Mouse (Mus musculus) left cerebral cortex, adult 2 months (tissue): ENCODE measurements around the gene Arl13b. TPM values are rescaled to one million over a fixed set of nuclear protein-coding genes. Genes with fewer than 3 reads are reported as not detected.
A peak's percentile ranks its signal among the peaks of the same experiment; 100 is the strongest.

ENCODE experiments used
- DNase-seq, 2 experiments: peaks; one replicate each; pipeline ENCODE4 v3.0.0; 2021 to 2022; ENCODE audit warnings: low spot score in 2 of 2, mixed read lengths in 1 of 2; ENCODE audit errors: extremely low spot score in 1 of 2
- H3K27ac ChIP-seq: fragments of 200-600 bp; 2 replicates; pipeline ENCODE4 v1.8.1; 2022
- H3K4me3 ChIP-seq: fragments of 200-600 bp; 2 replicates; pipeline ENCODE4 v1.8.1; 2022
- CTCF ChIP-seq: fragments of 200-600 bp; IDR thresholded peaks from 2 replicates; pipeline ENCODE4 v1.8.1; 2022; ENCODE audit warnings: antibody characterized with exemption, mild to moderate bottlenecking, moderate library complexity
- intact Hi-C: fragments of 180-260 bp; cut with DNase I; formaldehyde crosslinking; loops from one replicate; pipeline ENCODE4 v1.15.1; 2025
- total RNA-seq, 2 experiments: library from RNA; stranded (reverse); gene quantifications; 2 replicates each; pipeline ENCODE4 v1.2.3; 2021

Gene Arl13b
- total RNA-seq, 2 experiments from 2014 or later: 10.0 to 12.5 TPM

DNA sequence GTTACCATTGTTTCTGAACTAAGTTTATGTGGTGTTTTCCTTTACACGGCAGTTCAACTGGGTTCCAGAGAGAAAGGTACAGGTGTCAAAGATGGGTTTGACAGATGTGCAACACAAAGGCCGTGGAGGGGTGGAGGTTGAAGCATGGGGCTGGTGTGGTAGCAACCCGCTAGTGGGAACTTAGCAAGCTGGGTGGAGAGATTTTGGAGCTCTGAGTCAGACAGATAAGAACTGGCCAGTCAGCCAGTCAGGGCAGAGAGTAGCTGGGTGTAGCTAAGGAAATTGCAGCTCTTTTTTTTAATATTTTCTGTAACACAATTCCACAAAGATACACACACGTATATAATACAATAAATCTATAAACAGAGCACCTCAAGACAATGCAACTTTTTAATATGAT lies 36.0 kb downstream of the Arl13b start:
- H3K27ac ChIP-seq: no peak overlapping the region
- H3K4me3 ChIP-seq: no peak overlapping the region
- intact Hi-C loops: no loop called here
- no peak for DNase-seq
- TF ChIP-seq CTCF: no peak

GRCm38 (mm10) chr16:62807249-62807979 lies 39.4 kb downstream of the Arl13b start:
- intact Hi-C loops: no loop called here
- DNase-seq: no peak
- H3K27ac ChIP-seq: no peak overlapping the region
- no peak overlapping the region for H3K4me3 ChIP-seq
- TF ChIP-seq CTCF: no peak

DNA sequence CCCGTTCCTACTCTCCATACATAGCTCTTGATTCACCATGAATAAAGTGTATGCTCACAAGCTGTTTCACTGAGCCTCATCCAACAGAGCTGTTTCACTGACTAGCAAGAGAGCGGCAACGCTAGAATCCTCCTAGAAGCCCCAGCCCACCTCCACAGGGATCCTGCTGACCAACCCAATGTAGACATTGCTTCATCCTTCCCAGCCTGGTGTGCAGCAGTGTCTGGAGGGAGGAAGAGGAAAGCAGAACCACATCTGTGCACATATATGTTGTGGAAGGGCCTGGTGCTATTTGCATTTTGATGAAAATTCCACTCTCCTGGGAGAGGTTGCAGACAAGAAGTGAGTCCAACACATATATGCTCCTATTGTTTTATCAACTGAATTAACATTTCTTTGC lies 42.2 kb downstream of the Arl13b start:
- no peak for TF ChIP-seq CTCF
- no peak for DNase-seq
- intact Hi-C loops: no loop called here
- Histone ChIP-seq H3K4me3 (no peak overlapping the region), H3K27ac (no peak overlapping the region)

- no peak for DNase-seq
- Histone ChIP-seq H3K27ac (no peak overlapping the region), H3K4me3 (no peak overlapping the region)
- TF ChIP-seq CTCF: no peak
- intact Hi-C loops: no loop called here
These were observed 47.0 kb downstream of the Arl13b start for GRCm38 (mm10) chr16:62799839-62800238.

DNA sequence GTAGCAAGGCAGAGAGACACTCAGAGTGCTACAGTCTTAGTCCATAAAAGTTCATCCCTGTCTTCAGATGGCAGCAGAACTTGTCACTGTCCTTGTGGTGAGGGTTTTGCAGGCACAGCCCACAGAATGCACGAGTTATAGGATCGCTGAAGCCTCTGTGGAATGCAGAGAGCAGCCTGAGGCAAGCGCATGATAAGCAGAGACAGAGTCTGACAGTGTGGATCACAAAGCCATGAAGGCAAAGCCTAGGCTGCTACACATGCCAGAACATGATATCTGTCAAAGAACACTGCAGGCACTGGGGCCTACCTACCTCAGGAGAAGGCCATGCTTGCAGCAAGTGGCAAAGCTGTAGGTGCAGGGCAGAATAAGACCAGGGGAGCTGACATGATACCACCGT lies 47.4 kb downstream of the Arl13b start:
- H3K27ac ChIP-seq: no peak overlapping the region
- DNase-seq: no peak
- H3K4me3 ChIP-seq: no peak overlapping the region
- intact Hi-C loops: no loop called here
- no peak for TF ChIP-seq CTCF

- no peak for TF ChIP-seq CTCF
- Histone ChIP-seq H3K4me3 (no peak overlapping the region), H3K27ac (no peak overlapping the region)
- no peak for DNase-seq
- intact Hi-C loops: no loop called here
These were observed 48.0 kb downstream of the Arl13b start for GRCm38 (mm10) chr16:62798808-62799207.

DNA sequence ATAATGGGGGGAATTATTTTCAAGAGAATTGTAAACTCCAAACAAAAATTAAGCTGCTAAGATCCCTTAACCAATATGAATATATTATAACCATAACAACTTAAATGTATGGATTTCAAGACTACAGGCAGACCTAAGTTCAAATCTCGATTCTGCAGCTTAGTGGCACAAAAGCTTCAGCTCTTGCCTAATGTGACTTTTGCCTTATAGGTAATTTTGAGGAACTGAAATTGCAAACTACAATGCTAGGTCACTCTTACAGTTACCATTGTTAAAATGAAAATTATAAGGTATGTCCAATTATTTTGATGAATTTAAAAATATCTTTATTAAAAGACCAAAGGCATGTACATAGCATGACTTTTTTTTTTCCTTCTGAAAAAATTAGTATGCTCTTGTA lies 50.2 kb downstream of the Arl13b start:
- no peak for DNase-seq
- intact Hi-C loops: no loop called here
- H3K27ac ChIP-seq: no peak overlapping the region
- TF ChIP-seq CTCF: no peak
- H3K4me3 ChIP-seq: no peak overlapping the region

DNA sequence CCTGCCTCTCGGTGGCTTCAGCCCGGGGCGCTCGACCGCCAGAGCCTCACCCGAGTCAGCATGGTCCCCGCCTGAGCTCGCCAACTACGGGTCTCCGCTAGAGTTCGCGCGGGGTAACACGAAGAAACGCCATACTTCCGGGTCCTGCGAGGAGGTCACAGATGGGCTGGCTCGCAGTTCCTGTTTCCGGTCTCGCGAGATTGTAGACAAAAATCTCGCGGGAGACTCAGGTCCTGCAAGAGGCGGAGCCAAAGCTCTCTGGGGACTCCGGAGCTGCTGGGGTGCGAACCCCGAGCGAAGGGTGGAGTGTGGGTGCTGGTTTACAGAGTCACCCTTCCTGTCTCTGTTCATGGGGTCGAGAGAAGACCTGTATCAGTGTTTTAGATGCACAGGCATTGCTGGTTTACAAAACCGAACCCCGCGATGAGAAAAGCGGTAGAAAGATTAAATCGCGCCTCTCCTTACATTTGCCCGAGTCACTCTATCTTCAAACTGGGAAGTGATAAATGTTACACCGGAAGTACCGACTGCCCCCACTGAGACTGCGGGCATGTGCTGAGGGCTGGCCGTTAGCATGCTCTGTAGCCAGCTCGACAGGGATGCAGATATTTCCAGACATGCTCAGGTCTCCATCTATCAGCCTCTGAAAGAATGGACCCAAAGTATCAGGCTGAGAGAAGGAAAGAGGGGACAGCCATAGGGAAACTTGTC lies 60.1 kb downstream of the Arl13b start, which contains the start of gene Nsun3:
Nsun3 (minus strand) TSS at position 198 of the 711 bp plus-strand sequence.
- H3K4me3 ChIP-seq: peak within 1 kb of the TSS; percentile 59
- intact Hi-C loops: loop anchor here (5.0 kb wide), 1 partner anchor 41 kb away; no protein-coding TSS in a partner anchor
- no peak; the same call in 1 of the 2 replicates for TF ChIP-seq CTCF
- H3K27ac ChIP-seq: peak within 1 kb of the TSS; percentile 89
- DNase-seq: peak; percentile 87 to 91

DNA sequence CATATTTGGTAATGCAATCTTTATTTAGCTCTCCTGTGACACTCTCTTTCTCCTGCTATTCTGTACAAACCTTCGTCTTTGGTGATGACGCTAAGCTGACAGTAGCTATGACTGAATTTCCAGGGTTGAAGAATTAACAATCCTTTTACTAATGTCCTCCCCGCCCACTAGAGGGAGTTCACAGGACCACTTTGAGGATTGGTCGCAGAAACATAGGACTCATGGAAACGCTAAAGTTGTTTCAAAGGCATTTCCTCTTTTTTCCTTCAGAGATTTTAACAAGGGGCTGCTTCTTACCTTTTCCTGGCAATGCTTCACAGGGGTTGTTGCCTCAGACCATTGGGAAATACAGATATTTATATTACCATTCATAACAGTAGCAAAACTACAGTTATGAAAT lies 64.6 kb downstream of the Arl13b start:
- intact Hi-C loops: no loop called here
- peak; percentile 45 for TF ChIP-seq CTCF

DNA sequence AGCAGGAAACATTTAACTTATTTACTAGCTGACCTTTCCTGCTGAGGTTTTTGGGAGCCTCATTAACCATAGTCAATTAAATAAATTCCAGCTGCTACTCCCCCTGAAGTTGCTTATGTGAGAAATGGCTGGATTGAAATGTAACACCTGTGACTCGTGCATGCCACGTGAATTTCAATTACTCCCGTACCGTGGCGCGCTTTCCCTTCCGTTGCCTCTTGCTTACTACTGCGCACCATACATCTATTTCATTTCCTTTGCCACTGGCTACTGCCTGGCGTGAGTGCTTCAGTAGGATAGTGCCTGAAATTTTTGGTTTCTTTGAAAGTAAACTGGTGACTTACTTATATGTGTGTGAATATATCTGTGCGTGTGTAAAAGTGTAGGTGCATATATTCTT lies 68.6 kb downstream of the Arl13b start:
- no peak for DNase-seq
- Histone ChIP-seq H3K27ac (no peak overlapping the region), H3K4me3 (no peak overlapping the region)
- intact Hi-C loops: no loop called here
- TF ChIP-seq CTCF: no peak

More for the DNA sequence above, 64.6 kb downstream of the Arl13b start:
- no peak for DNase-seq
- Histone ChIP-seq H3K4me3 (no peak overlapping the region), H3K27ac (no peak overlapping the region)

- DNase-seq: peak in 1 of 2 experiments; percentile 22
- Histone ChIP-seq H3K4me3 (no peak overlapping the region), H3K27ac (no peak overlapping the region)
- intact Hi-C loops: no loop called here
- TF ChIP-seq CTCF: no peak
These were observed 70.8 kb downstream of the Arl13b start for GRCm38 (mm10) chr16:62776034-62776433.

- no peak for DNase-seq
- Histone ChIP-seq H3K27ac (no peak overlapping the region), H3K4me3 (no peak overlapping the region)
- intact Hi-C loops: no loop called here
- TF ChIP-seq CTCF: peak; percentile 53
These were observed 73.4 kb downstream of the Arl13b start for GRCm38 (mm10) chr16:62773462-62773861.
